Mouse (Mus musculus): Measurements from ENCODE around the gene Gpr183. TPM values are rescaled to one million over a fixed set of nuclear protein-coding genes. Genes with fewer than 3 reads are reported as not detected.
A peak's percentile ranks its signal among the peaks of the same experiment; 100 is the strongest.

Gene Gpr183
- polyA plus RNA-seq, 1 experiment from 2014 or later, result 4.1 TPM

GRCm38 (mm10) chr14:121961496-121962127 is 3.4 kb downstream of the Gpr183 start:
- no peaks in the 10 kb centered on the region for H3K9me3 ChIP-seq (replicated peaks)
- no peak overlapping the region; the same call in 1 of the 2 replicates for H3K4me2 ChIP-seq
- H3K36me3 ChIP-seq, result no peaks in the 10 kb centered on the region
- 61% methylated on average over 12 of the region's 12 CpGs for WGBS
- H3K27me3 ChIP-seq, result no peaks in the 10 kb centered on the region
- peaks cover 39% of the 10 kb centered on the region for H3K4me1 ChIP-seq
- peak overlapping the region; percentile 61 for H3K27ac ChIP-seq
- no peak overlapping the region for H3K4me3 ChIP-seq (replicated peaks)
- no peak overlapping the region for H3K9ac ChIP-seq
- peak; percentile 58; the same call in 1 of the 2 replicates for ATAC-seq (replicated peaks; ENCODE audit: low FRiP score)

GRCm38 (mm10) chr14:121960997-121961396 is 4.0 kb downstream of the Gpr183 start:
- 33% methylated on average over 6 of the region's 6 CpGs for WGBS
- Histone ChIP-seq H3K36me3 (no peaks in the 10 kb centered on the region), H3K4me1 (peaks cover 39% of the 10 kb centered on the region), H3K27me3 (no peaks in the 10 kb centered on the region), H3K27ac (0 out of 2 replicates have a peak overlapping the region, but pooled peaks have one; percentile 61), H3K4me3 (replicated peaks) (no peak overlapping the region), H3K9ac (no peak overlapping the region), H3K4me2 (no peak overlapping the region), H3K9me3 (replicated peaks) (no peaks in the 10 kb centered on the region)
- ATAC-seq (replicated peaks; ENCODE audit: low FRiP score), result no peak

- Histone ChIP-seq H3K27me3 (no peaks in the 10 kb centered on the region), H3K9ac (no peak overlapping the region), H3K36me3 (no peaks in the 10 kb centered on the region), H3K27ac (no peak overlapping the region), H3K4me1 (peaks cover 39% of the 10 kb centered on the region), H3K4me2 (no peak overlapping the region), H3K9me3 (replicated peaks) (no peaks in the 10 kb centered on the region), H3K4me3 (replicated peaks) (no peak overlapping the region)
- ATAC-seq (replicated peaks; ENCODE audit: low FRiP score), result no peak
- 78% methylated on average over 2 of the region's 2 CpGs for WGBS
Observed at GRCm38 (mm10) chr14:121960531-121960930, 4.5 kb downstream of the Gpr183 start.

- no peak overlapping the region for H3K9ac ChIP-seq
- no peak overlapping the region for H3K27ac ChIP-seq
- H3K36me3 ChIP-seq, result no peaks in the 10 kb centered on the region
- H3K4me1 ChIP-seq, result peaks cover 40% of the 10 kb centered on the region
- H3K27me3 ChIP-seq, result no peaks in the 10 kb centered on the region
- ATAC-seq (replicated peaks; ENCODE audit: low FRiP score), result no peak
- no peak overlapping the region for H3K4me2 ChIP-seq
- H3K4me3 ChIP-seq (replicated peaks), result no peak overlapping the region
- WGBS, result 84% methylated on average over 4 of the region's 4 CpGs
- no peaks in the 10 kb centered on the region for H3K9me3 ChIP-seq (replicated peaks)
Observed at GRCm38 (mm10) chr14:121960031-121960430, 5.0 kb downstream of the Gpr183 start.

- Histone ChIP-seq H3K4me1 (peaks cover 42% of the 10 kb centered on the region), H3K9me3 (replicated peaks) (no peaks in the 10 kb centered on the region), H3K36me3 (peaks cover 4% of the 10 kb centered on the region), H3K27me3 (no peaks in the 10 kb centered on the region), H3K27ac (no peak overlapping the region), H3K4me3 (replicated peaks) (no peak overlapping the region), H3K9ac (no peak overlapping the region), H3K4me2 (no peak overlapping the region)
- 88% methylated on average over 3 of the region's 3 CpGs for WGBS
- ATAC-seq (replicated peaks; ENCODE audit: low FRiP score), result no peak
Observed at GRCm38 (mm10) chr14:121959538-121959980, 5.4 kb downstream of the Gpr183 start.

GRCm38 (mm10) chr14:121958751-121959537 is 6.1 kb downstream of the Gpr183 start:
- 24% methylated on average over 10 of the region's 10 CpGs for WGBS
- no peaks in the 10 kb centered on the region for H3K9me3 ChIP-seq (replicated peaks)
- no peak overlapping the region for H3K27ac ChIP-seq
- peaks cover 10% of the 10 kb centered on the region for H3K36me3 ChIP-seq
- H3K27me3 ChIP-seq, result no peaks in the 10 kb centered on the region
- H3K4me3 ChIP-seq (replicated peaks), result no peak overlapping the region
- H3K9ac ChIP-seq, result no peak overlapping the region
- ATAC-seq (replicated peaks; ENCODE audit: low FRiP score), result no peak
- peaks cover 40% of the 10 kb centered on the region for H3K4me1 ChIP-seq
- no peak overlapping the region for H3K4me2 ChIP-seq

- no peaks in the 10 kb centered on the region for H3K9me3 ChIP-seq (replicated peaks)
- ATAC-seq (replicated peaks; ENCODE audit: low FRiP score), result no peak
- no peaks in the 10 kb centered on the region for H3K27me3 ChIP-seq
- peaks cover 12% of the 10 kb centered on the region for H3K36me3 ChIP-seq
- 84% methylated on average over 3 of the region's 3 CpGs for WGBS
- no peak overlapping the region for H3K27ac ChIP-seq
- peaks cover 33% of the 10 kb centered on the region for H3K4me1 ChIP-seq
- H3K4me2 ChIP-seq, result no peak overlapping the region
- H3K9ac ChIP-seq, result no peak overlapping the region
- no peak overlapping the region for H3K4me3 ChIP-seq (replicated peaks)
Observed at GRCm38 (mm10) chr14:121958041-121958750, 6.8 kb downstream of the Gpr183 start.

GRCm38 (mm10) chr14:121957176-121957871 is 7.7 kb downstream of the Gpr183 start:
- no peak for ATAC-seq (replicated peaks; ENCODE audit: low FRiP score)
- Histone ChIP-seq H3K4me2 (no peak overlapping the region), H3K9me3 (replicated peaks) (no peaks in the 10 kb centered on the region), H3K27ac (no peak overlapping the region), H3K9ac (no peak overlapping the region), H3K4me1 (peaks cover 26% of the 10 kb centered on the region), H3K36me3 (peaks cover 12% of the 10 kb centered on the region), H3K27me3 (no peaks in the 10 kb centered on the region), H3K4me3 (replicated peaks) (no peak overlapping the region)
- 92% methylated on average over 10 of the region's 10 CpGs for WGBS

GRCm38 (mm10) chr14:121956291-121956690 is 8.7 kb downstream of the Gpr183 start:
- Histone ChIP-seq H3K4me2 (no peak overlapping the region), H3K27me3 (no peaks in the 10 kb centered on the region), H3K4me3 (replicated peaks) (no peak overlapping the region), H3K9ac (no peak overlapping the region), H3K4me1 (peaks cover 16% of the 10 kb centered on the region), H3K36me3 (peaks cover 12% of the 10 kb centered on the region), H3K9me3 (replicated peaks) (no peaks in the 10 kb centered on the region), H3K27ac (no peak overlapping the region)
- WGBS, result 92% methylated on average over 5 of the region's 5 CpGs
- ATAC-seq (replicated peaks; ENCODE audit: low FRiP score), result no peak

GRCm38 (mm10) chr14:121955176-121955795 is 9.7 kb downstream of the Gpr183 start:
- H3K9me3 ChIP-seq (replicated peaks), result no peaks in the 10 kb centered on the region
- WGBS, result 57% methylated on average over 5 of the region's 5 CpGs
- no peak for ATAC-seq (replicated peaks; ENCODE audit: low FRiP score)

GRCm38 (mm10) chr14:121954608-121955007 is 10.4 kb downstream of the Gpr183 start:
- H3K27ac ChIP-seq, result no peak overlapping the region
- peaks cover 12% of the 10 kb centered on the region for H3K4me1 ChIP-seq
- 96% methylated on average over 12 of the region's 12 CpGs for WGBS
- ATAC-seq (replicated peaks; ENCODE audit: low FRiP score), result no peak
- H3K9ac ChIP-seq, result no peak overlapping the region
- H3K27me3 ChIP-seq, result no peaks in the 10 kb centered on the region
- no peaks in the 10 kb centered on the region for H3K9me3 ChIP-seq (replicated peaks)
- no peak overlapping the region for H3K4me3 ChIP-seq (replicated peaks)
- H3K36me3 ChIP-seq, result peaks cover 12% of the 10 kb centered on the region
- no peak overlapping the region for H3K4me2 ChIP-seq

More at GRCm38 (mm10) chr14:121955176-121955795, 9.7 kb downstream of the Gpr183 start:
- no peak overlapping the region for H3K9ac ChIP-seq
- H3K27me3 ChIP-seq, result no peaks in the 10 kb centered on the region
- peaks cover 12% of the 10 kb centered on the region for H3K4me1 ChIP-seq
- no peak overlapping the region for H3K4me2 ChIP-seq
- peaks cover 12% of the 10 kb centered on the region for H3K36me3 ChIP-seq
- H3K27ac ChIP-seq, result no peak overlapping the region
- no peak overlapping the region for H3K4me3 ChIP-seq (replicated peaks)
